Mouse (Mus musculus): ENCODE measurements around the gene Stx18. TPM values are rescaled to one million over a fixed set of nuclear protein-coding genes. Genes with fewer than 3 reads are reported as not detected.

Stx18 gene
- total and polyA plus RNA-seq, 3 experiments = 26.3 to 35.8 (median 29.4) TPM

- dilution Hi-C loops (cut with MboI; ENCODE audit: extremely low pct_ligation_motif_present, extremely low pct_unique_long_range_greater_than_20kb, low sequenced_read_pairs) = no loop called here
- no peak overlapping the region for H3K4me3 ChIP-seq (replicated peaks in 1 of 3; ENCODE audit: low read depth in 2 of 3, low read length in 2 of 3, poor library complexity in 1 of 3)
- in situ Hi-C loops (cut with MboI; ENCODE audit: low pct_ligation_motif_present, low pct_unique_long_range_greater_than_20kb, low sequenced_read_pairs) = no loop called here
- peaks cover 65% of the 10 kb centered on the region for H3K27me3 ChIP-seq (replicated peaks)
- H3K9ac ChIP-seq (ENCODE audit: insufficient read depth, low read depth) = no peak overlapping the region
- H3K4me2 ChIP-seq (ENCODE audit: insufficient read depth, low read depth, poor library complexity, severe bottlenecking) = no peak overlapping the region
- no peak overlapping the region for H3K27ac ChIP-seq (ENCODE audit: insufficient read depth, low read depth)
- H3K4me1 ChIP-seq (ENCODE audit: control insufficient read depth in 1 of 2, insufficient read depth in 2 of 2) = no peaks in the 10 kb centered on the region
- no peak for DNase-seq (ENCODE audit: extremely low read depth)
- H3K9me3 ChIP-seq (replicated peaks; ENCODE audit: low read length) = peaks cover 22% of the 10 kb centered on the region
- H3K79me2 ChIP-seq (replicated peaks; ENCODE audit: control insufficient read depth, extremely low read depth, insufficient read depth, poor library complexity, severe bottlenecking) = no peaks in the 10 kb centered on the region
- TF ChIP-seq JUND (conservative IDR thresholded peaks at IDR 0.05; ENCODE audit: low read depth, low read length) (no peak), KAT2A (IDR thresholded peaks at IDR 0.05; ENCODE audit: insufficient replicate concordance, low read length) (no peak), ZMIZ1 (IDR thresholded peaks at IDR 0.05; ENCODE audit: low read depth, low read length) (no peak), RCOR1 (conservative IDR thresholded peaks at IDR 0.05; ENCODE audit: low read depth, low read length) (no peak), HCFC1 (IDR thresholded peaks at IDR 0.05; ENCODE audit: low read depth, low read length) (no peak), MXI1 (IDR thresholded peaks at IDR 0.05; ENCODE audit: low read depth, low read length) (no peak)
- H3K36me3 ChIP-seq (replicated peaks in 1 of 2; ENCODE audit: control insufficient read depth in 1 of 2, insufficient read depth in 1 of 2, low read length in 1 of 2) = no peaks in the 10 kb centered on the region
Measured at GRCm38 (mm10) chr5:38158947-38159633, 120.5 kb downstream of the Stx18 start.

DNA sequence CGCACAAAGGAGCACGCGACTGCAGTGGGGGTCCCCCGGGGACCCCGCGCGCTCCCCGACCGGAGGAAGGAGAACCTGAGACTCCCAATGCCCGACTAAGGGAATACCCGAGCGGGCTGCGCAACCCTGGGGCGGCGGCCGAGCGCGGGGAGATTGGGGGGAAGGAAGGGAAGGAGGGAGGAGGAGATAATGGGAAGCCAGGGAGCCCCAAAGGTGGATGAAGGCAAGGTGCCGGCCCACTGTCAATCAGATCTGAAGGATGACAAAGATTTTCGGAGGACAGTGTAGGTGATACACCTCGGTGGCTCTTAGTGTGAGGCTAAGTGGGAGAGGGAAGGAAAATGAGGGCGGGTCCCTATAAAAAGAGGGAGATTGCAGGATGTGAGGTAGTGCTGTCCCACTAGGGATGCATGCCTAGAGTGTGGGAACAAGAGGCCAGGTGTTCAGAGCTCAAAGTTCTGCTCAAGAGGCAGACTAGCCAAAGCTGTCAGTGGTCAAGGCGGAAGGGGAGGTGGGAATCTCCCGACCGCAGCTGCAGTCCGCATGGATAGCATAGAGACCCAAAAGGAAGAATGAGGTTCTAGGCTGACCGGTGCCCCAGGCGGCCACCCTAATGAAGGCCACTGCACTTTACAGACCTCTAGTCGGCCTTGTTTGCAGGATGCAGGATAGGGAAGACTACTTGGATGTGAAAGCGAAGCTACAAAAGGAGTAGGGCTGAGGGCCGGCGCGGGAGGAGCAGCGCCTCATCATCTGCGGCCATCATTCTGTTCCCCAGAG is 121.3 kb downstream of the Stx18 start, which contains the start of gene Nsg1:
Nsg1 (minus strand) TSS at position 274 of the 780 bp plus-strand sequence.
- Histone ChIP-seq H3K27ac (ENCODE audit: insufficient read depth, low read depth) (no peak within 1 kb of the TSS), H3K4me3 (replicated peaks in 1 of 3; ENCODE audit: low read depth in 2 of 3, low read length in 2 of 3, poor library complexity in 1 of 3) (no peak within 1 kb of the TSS), H3K36me3 (replicated peaks in 1 of 2; ENCODE audit: control insufficient read depth in 1 of 2, insufficient read depth in 1 of 2, low read length in 1 of 2) (no peaks in the 10 kb centered on the region), H3K79me2 (replicated peaks; ENCODE audit: control insufficient read depth, extremely low read depth, insufficient read depth, poor library complexity, severe bottlenecking) (no peaks in the 10 kb centered on the region), H3K4me1 (ENCODE audit: control insufficient read depth in 1 of 2, insufficient read depth in 2 of 2) (no peaks in the 10 kb centered on the region), H3K9ac (ENCODE audit: insufficient read depth, low read depth) (no peak within 1 kb of the TSS), H3K27me3 (replicated peaks) (peaks cover 70% of the 10 kb centered on the region), H3K4me2 (ENCODE audit: insufficient read depth, low read depth, poor library complexity, severe bottlenecking) (no peak within 1 kb of the TSS), H3K9me3 (replicated peaks; ENCODE audit: low read length) (peaks cover 14% of the 10 kb centered on the region)
- TF ChIP-seq ZKSCAN1 (IDR thresholded peaks at IDR 0.05; ENCODE audit: borderline replicate concordance, low read depth, low read length) (no peak), JUND (conservative IDR thresholded peaks at IDR 0.05; ENCODE audit: low read depth, low read length) (no peak), ZNF384 (IDR thresholded peaks at IDR 0.05; ENCODE audit: low read depth, low read length) (no peak), MAZ (IDR thresholded peaks at IDR 0.05; ENCODE audit: low read depth, low read length) (no peak), HCFC1 (IDR thresholded peaks at IDR 0.05; ENCODE audit: low read depth, low read length) (no peak), ETS1 (conservative IDR thresholded peaks at IDR 0.05; ENCODE audit: low read depth, low read length) (no peak), TCF12 (IDR thresholded peaks at IDR 0.05; ENCODE audit: low read depth, low read length) (no peak), USF1 (IDR thresholded peaks at IDR 0.05; ENCODE audit: low read depth, low read length) (no peak), JUN (IDR thresholded peaks at IDR 0.05; ENCODE audit: insufficient read depth, low read depth, low read length) (no peak), ZC3H11A (IDR thresholded peaks at IDR 0.05; ENCODE audit: low read depth, low read length) (no peak), EP300 (IDR thresholded peaks at IDR 0.05; ENCODE audit: low read length) (no peak), MEF2A (IDR thresholded peaks at IDR 0.05; ENCODE audit: borderline replicate concordance, low read depth, low read length) (no peak), POLR2A (IDR thresholded peaks at IDR 0.05; ENCODE audit: low read depth, low read length) (no peak), IRF4 (IDR thresholded peaks at IDR 0.05; ENCODE audit: low read depth, low read length) (no peak), SIN3A (IDR thresholded peaks at IDR 0.05; ENCODE audit: low read length) (no peak), E2F4 (IDR thresholded peaks at IDR 0.05; ENCODE audit: insufficient replicate concordance, low read depth, low read length) (no peak), MXI1 (IDR thresholded peaks at IDR 0.05; ENCODE audit: low read depth, low read length) (no peak), UBTF (IDR thresholded peaks at IDR 0.05; ENCODE audit: low read depth, low read length) (no peak), NELFE (IDR thresholded peaks at IDR 0.05; ENCODE audit: low read depth, low read length) (no peak), RCOR1 (conservative IDR thresholded peaks at IDR 0.05; ENCODE audit: low read depth, low read length) (no peak)
- no peak for DNase-seq (ENCODE audit: extremely low read depth)
- dilution Hi-C loops (cut with MboI; ENCODE audit: extremely low pct_ligation_motif_present, extremely low pct_unique_long_range_greater_than_20kb, low sequenced_read_pairs) (no loop called here), in situ Hi-C loops (cut with MboI; ENCODE audit: low pct_ligation_motif_present, low pct_unique_long_range_greater_than_20kb, low sequenced_read_pairs) (no loop called here)

All from CH12.LX (cell line).